Mouse (Mus musculus): ENCODE data around the gene 4931406C07Rik.

GRCm38 (mm10) chr9:15287846-15288245 is 18.4 kb downstream of the 4931406C07Rik start:
- no peak for TF ChIP-seq POLR2A (IDR thresholded peaks at IDR 0.05; ENCODE audit: extremely low read depth, insufficient read depth, low read length)
- no peak for TF ChIP-seq CTCF (IDR thresholded peaks at IDR 0.05; ENCODE audit: extremely low read depth, insufficient read depth, low read length)

Data from cortical plate, adult 2 months (tissue).